Mouse (Mus musculus) neural tube, embryonic 15.5 days (tissue): ENCODE results near the gene Ceacam19. TPM values are rescaled to one million over a fixed set of nuclear protein-coding genes. Genes with fewer than 3 reads are reported as not detected.

ENCODE experiments used
- ATAC-seq: fragments of 200-750 bp; cut with Nextera tagmentation; 2 replicates; pipeline ENCODE4 v1.8.0; 2017; ENCODE audit warnings: mild to moderate bottlenecking, moderate TSS enrichment, moderate library complexity; ENCODE audit not compliant: low FRiP score
- H3K27ac ChIP-seq: fragments of 300-500 bp; sonication (generic); replicated peaks from 2 replicates; pipeline ENCODE4 v1.5.1; 2015; ENCODE audit warnings: mild to moderate bottlenecking, inconsistent platforms
- H3K27me3 ChIP-seq: fragments of 300-500 bp; sonication (generic); replicated peaks from 2 replicates; pipeline ENCODE4 v1.6.1; 2015; ENCODE audit warnings: inconsistent platforms
- H3K36me3 ChIP-seq: fragments of 300-500 bp; sonication (generic); 2 replicates; pipeline ENCODE4 v1.6.1; 2015; ENCODE audit warnings: inconsistent platforms
- H3K4me1 ChIP-seq: fragments of 300-500 bp; sonication (generic); 2 replicates; pipeline ENCODE4 v1.6.1; 2015; ENCODE audit warnings: inconsistent platforms
- H3K4me2 ChIP-seq: fragments of 300-500 bp; sonication (generic); 2 replicates; pipeline ENCODE4 v1.6.1; 2015; ENCODE audit warnings: inconsistent platforms, mild to moderate bottlenecking, moderate library complexity
- H3K4me3 ChIP-seq: fragments of 300-500 bp; sonication (generic); replicated peaks from 2 replicates; pipeline ENCODE4 v1.5.1; 2015; ENCODE audit warnings: mild to moderate bottlenecking, inconsistent platforms
- H3K9ac ChIP-seq: fragments of 300-500 bp; sonication (generic); replicated peaks from 2 replicates; pipeline ENCODE4 v1.6.1; 2015; ENCODE audit warnings: mild to moderate bottlenecking, inconsistent platforms
- H3K9me3 ChIP-seq: fragments of 300-500 bp; sonication (generic); replicated peaks from 2 replicates; pipeline ENCODE4 v1.6.1; 2016; ENCODE audit warnings: inconsistent platforms
- WGBS: fragments of 180-500 bp; shearing (Covaris S2); methylation state at CpG from one replicate; pipeline ENCODE4 v1.1.7; 2015; ENCODE audit warnings: mixed read lengths; 5-methylcytosine and 5-hydroxymethylcytosine counted together
- polyA plus RNA-seq: library from polyadenylated mRNA; unstranded; fragments of >200 nt; fragmentation: Nextera tagmentation; extraction: Ambion mirVana; gene quantifications from 2 replicates; pipeline ENCODE4 v1.2.1, GENCODE M21; 2015

The Ceacam19 gene
- polyA plus RNA-seq, 1 experiment from 2014 or later: not detected

DNA sequence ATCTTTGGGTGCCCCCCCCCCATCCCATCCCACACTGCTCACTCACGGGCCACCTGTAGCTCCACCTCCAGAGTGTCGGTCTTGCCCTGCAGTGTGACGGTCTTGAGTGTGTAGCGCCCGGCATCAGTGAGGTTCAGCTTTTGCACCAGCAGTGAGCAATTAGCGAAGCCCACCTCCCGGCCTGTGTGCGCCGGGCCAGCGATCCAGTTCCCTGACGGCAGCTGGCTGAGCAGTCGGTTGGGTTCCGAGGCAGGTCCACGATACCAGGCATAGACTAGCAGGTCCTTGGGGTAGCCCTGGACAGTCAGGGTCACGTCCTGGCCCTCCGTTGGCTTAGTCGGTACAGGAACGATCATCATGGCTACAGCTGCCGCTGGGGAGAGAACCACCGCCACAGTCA, 34.2 kb downstream of the Ceacam19 start:
- Histone ChIP-seq H3K9me3 (no peaks in the 10 kb centered on the region), H3K4me2 (no peak overlapping the region), H3K4me1 (peaks cover 8% of the 10 kb centered on the region), H3K27ac (no peak overlapping the region), H3K27me3 (peaks cover 19% of the 10 kb centered on the region), H3K36me3 (no peaks in the 10 kb centered on the region; the same call in 1 of the 2 replicates), H3K4me3 (no peak overlapping the region), H3K9ac (no peak overlapping the region)
- no peak for ATAC-seq
- WGBS: 93% methylated on average over 20 of the region's 20 CpGs

DNA sequence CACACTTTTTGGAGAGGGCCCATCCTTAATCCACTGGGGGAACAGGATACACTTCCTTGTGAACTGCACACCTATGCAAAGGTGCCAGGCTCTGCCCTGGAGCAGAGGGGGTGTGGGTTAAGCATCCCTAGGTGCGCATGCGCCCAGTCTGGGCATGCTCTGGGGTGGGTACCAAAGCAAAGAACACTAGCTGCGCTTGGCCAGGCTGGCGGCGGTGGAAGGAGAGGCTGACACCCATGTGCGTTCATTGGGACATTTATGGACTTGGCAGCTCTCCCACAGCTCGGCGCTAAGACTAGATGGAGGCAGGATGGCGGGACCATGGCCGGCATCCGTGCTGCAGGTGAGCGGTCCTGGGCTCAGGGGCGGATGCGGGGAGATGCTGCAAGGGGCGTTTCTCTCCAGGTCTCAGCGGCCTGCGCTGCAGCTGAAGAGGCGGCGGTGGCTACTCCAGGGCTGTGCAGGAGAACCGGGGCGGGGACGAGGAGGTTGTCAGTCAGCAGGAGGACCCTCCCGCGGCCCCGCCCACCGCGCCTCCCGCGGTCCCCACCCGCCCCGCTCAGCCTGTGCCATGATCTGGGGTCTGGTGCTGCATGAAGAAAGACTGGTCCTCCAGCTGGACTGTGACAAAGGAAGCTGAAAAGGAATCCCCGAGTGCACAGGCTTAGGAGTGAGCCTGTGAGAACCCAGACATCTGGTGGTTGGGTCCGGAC, 35.8 kb downstream of the Ceacam19 start, which contains the start of gene Gm19345:
Gene Gm19345 (plus strand): TSS at position 146 of the 713 bp plus-strand sequence.
- 5% methylated on average over 33 of the region's 33 CpGs for WGBS
- Histone ChIP-seq H3K4me2 (peak within 1 kb of the TSS; percentile 60), H3K4me3 (peak within 1 kb of the TSS; percentile 49), H3K27ac (peak within 1 kb of the TSS; percentile 75), H3K9ac (peak within 1 kb of the TSS; percentile 56), H3K27me3 (peaks cover 17% of the 10 kb centered on the region), H3K36me3 (no peaks in the 10 kb centered on the region), H3K9me3 (no peaks in the 10 kb centered on the region), H3K4me1 (peaks cover 8% of the 10 kb centered on the region)
- peak; percentile 92 for ATAC-seq

DNA sequence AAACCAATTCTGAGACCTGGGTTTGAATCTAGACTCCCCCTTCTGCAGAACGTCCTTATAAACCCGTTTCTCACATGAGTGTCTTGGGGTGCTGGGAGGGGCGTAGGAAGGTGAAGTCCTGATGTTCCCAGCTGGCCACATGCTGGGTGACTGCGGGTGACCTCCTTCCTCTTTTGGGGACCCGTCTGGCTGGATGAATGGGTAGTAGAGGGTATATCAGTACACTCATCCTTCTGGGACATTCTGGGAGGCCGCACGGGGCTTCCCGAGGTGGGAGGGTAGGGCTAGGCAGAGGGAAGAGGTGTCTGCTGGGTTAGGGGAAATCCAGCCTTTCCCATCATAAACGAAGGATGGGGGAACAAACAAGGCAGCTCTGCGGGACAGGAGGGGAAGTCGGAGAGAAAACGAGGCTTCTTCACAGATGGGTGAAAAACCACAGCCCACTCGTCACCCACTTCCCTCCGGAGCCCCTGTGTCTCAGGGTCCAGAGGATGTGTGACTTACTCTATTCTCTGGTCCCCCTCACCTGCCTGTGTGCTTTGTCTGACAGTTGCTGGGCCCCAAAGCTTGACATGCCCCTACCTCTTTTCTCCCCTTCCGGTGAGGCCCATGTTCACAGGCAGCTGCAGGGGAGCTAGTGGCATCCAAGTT, 43.1 kb downstream of the Ceacam19 start:
- Histone ChIP-seq H3K27me3 (peaks cover 37% of the 10 kb centered on the region), H3K36me3 (no peaks in the 10 kb centered on the region), H3K4me2 (no peak overlapping the region), H3K9ac (no peak overlapping the region), H3K4me1 (peaks cover 3% of the 10 kb centered on the region; the same call in 1 of the 2 replicates), H3K4me3 (no peak overlapping the region), H3K27ac (no peak overlapping the region), H3K9me3 (no peaks in the 10 kb centered on the region)
- no peak for ATAC-seq
- WGBS: 66% methylated on average over 15 of the region's 15 CpGs

- no peak overlapping the region for H3K27ac ChIP-seq
- H3K4me3 ChIP-seq: no peak overlapping the region
- peaks cover 3% of the 10 kb centered on the region; the same call in 1 of the 2 replicates for H3K4me1 ChIP-seq
- H3K9me3 ChIP-seq: no peaks in the 10 kb centered on the region
- peak; percentile 73; the same call in 1 of the 2 replicates for ATAC-seq
- no peak overlapping the region for H3K9ac ChIP-seq
- peaks cover 37% of the 10 kb centered on the region for H3K27me3 ChIP-seq
- H3K4me2 ChIP-seq: peak overlapping the region; percentile 24; the same call in 1 of the 2 replicates
- WGBS: 4% methylated on average over 11 of the region's 11 CpGs
- H3K36me3 ChIP-seq: no peaks in the 10 kb centered on the region
Observed at GRCm38 (mm10) chr7:19843561-19843960, 44.2 kb downstream of the Ceacam19 start.

DNA sequence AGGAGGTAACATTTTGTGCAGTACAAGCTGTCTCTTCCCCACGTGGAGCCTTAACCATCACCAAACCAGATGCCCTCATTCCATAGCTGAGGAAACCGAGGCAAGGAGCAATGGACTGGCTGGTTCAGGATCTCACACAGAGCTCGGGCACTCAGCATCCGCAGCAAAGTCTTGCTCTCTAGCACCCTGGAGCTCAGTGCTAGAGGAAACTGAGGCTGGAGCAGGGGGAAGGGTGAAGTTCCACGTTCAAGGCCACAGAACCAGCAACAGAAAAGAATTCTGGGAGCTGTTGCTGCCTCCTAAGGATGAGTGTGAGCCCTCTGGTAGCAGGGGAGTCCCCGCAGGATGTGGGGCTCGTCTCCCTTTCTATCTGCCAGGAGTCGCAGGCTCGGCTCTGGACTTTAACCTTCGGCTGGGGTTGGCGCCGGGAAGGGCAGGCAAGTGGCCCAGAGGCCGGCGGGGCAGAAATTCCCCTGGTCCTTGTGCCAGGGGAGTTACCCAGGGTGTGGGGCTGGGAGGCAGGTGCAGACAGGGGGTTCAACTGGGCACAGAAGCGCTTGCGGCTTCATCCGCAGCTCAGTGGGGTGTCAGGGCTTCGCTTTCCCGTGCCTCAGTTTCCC, 44.8 kb downstream of the Ceacam19 start:
- ATAC-seq: no peak
- Histone ChIP-seq H3K9ac (no peak overlapping the region), H3K27ac (no peak overlapping the region), H3K27me3 (peaks cover 37% of the 10 kb centered on the region), H3K4me1 (peaks cover 3% of the 10 kb centered on the region; the same call in 1 of the 2 replicates), H3K9me3 (no peaks in the 10 kb centered on the region), H3K4me2 (no peak overlapping the region), H3K4me3 (no peak overlapping the region), H3K36me3 (no peaks in the 10 kb centered on the region)
- 33% methylated on average over 19 of the region's 19 CpGs for WGBS

DNA sequence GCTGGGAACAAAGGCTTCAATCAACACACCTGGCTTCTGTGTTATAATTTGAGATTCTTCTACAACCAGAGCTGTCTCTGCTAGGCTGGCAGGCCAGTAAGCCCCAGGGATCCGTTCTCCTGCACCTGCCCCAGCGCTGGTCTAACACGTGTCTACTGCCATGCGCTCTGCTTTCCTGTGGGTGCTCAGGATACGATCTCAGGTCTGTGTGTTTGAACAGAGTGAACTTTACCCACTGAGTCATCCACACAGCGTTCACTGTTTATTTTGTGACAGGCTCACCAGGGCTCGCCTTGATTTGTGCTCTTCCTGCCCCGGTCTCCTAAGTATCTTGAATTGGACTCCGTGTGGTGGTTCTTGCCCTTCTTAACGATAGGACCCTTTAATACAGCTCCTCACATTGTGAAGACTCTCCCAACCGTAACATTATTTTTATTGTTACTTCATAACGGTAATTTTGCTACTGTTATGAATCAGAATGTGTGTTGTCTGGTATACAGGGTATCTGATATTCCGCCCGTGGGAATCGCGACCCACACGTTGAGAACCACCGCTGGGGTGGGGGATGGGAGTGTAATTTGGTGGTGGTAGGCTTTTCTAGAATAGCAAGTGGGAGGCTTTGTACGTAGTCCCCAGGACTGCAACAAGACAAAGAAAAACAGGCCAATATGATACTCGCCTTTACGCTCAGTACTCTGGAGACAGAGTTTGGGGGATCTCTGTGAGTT, 45.9 kb downstream of the Ceacam19 start:
- H3K9ac ChIP-seq: no peak overlapping the region
- H3K4me3 ChIP-seq: no peak overlapping the region
- H3K27ac ChIP-seq: no peak overlapping the region
- ATAC-seq: no peak
- H3K4me1 ChIP-seq: peaks cover 3% of the 10 kb centered on the region; the same call in 1 of the 2 replicates
- H3K27me3 ChIP-seq: peaks cover 33% of the 10 kb centered on the region
- H3K4me2 ChIP-seq: no peak overlapping the region
- no peaks in the 10 kb centered on the region for H3K36me3 ChIP-seq
- WGBS: 75% methylated on average over 21 of the region's 21 CpGs
- H3K9me3 ChIP-seq: no peaks in the 10 kb centered on the region

DNA sequence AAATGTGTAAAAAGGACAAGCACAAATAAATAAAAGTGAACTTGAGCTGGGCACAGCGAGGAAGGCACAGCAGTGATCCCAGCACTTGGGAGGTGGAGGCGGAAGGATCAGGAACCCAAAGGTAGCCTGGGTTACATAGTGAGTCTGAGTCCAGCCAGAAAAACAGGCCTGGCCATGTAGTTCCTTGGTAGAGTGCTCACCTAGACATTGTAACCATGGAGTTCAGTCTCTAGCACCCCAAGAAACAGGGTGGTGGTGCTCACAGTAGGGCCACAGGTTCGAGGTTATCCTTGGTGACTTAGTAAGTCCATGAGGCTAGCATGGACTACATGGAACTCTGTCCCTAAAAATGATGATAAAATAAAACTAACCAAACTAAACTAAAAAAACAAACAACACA, 46.8 kb downstream of the Ceacam19 start:
- H3K9me3 ChIP-seq: no peaks in the 10 kb centered on the region
- peaks cover 3% of the 10 kb centered on the region; the same call in 1 of the 2 replicates for H3K4me1 ChIP-seq
- peaks cover 28% of the 10 kb centered on the region for H3K27me3 ChIP-seq
- H3K4me2 ChIP-seq: no peak overlapping the region
- no peak for ATAC-seq
- no peak overlapping the region for H3K9ac ChIP-seq
- WGBS: 88% methylated on average over 3 of the region's 3 CpGs
- H3K27ac ChIP-seq: no peak overlapping the region
- no peaks in the 10 kb centered on the region for H3K36me3 ChIP-seq
- H3K4me3 ChIP-seq: no peak overlapping the region

GRCm38 (mm10) chr7:19840371-19840770, 47.4 kb downstream of the Ceacam19 start:
- no peak overlapping the region for H3K9ac ChIP-seq
- H3K9me3 ChIP-seq: no peaks in the 10 kb centered on the region
- H3K4me1 ChIP-seq: peaks cover 3% of the 10 kb centered on the region; the same call in 1 of the 2 replicates
- no peak overlapping the region for H3K4me3 ChIP-seq
- H3K4me2 ChIP-seq: no peak overlapping the region
- 88% methylated on average over 4 of the region's 4 CpGs for WGBS
- peaks cover 27% of the 10 kb centered on the region for H3K27me3 ChIP-seq
- ATAC-seq: no peak
- no peaks in the 10 kb centered on the region for H3K36me3 ChIP-seq
- no peak overlapping the region for H3K27ac ChIP-seq

GRCm38 (mm10) chr7:19836843-19837242, 50.9 kb downstream of the Ceacam19 start:
- no peaks in the 10 kb centered on the region for H3K4me1 ChIP-seq
- H3K36me3 ChIP-seq: no peaks in the 10 kb centered on the region
- H3K4me2 ChIP-seq: no peak overlapping the region
- no peak overlapping the region for H3K4me3 ChIP-seq
- no peak for ATAC-seq
- H3K27me3 ChIP-seq: no peaks in the 10 kb centered on the region
- H3K9me3 ChIP-seq: no peaks in the 10 kb centered on the region
- no peak overlapping the region for H3K9ac ChIP-seq
- H3K27ac ChIP-seq: no peak overlapping the region
- 63% methylated on average over 3 of the region's 3 CpGs for WGBS

DNA sequence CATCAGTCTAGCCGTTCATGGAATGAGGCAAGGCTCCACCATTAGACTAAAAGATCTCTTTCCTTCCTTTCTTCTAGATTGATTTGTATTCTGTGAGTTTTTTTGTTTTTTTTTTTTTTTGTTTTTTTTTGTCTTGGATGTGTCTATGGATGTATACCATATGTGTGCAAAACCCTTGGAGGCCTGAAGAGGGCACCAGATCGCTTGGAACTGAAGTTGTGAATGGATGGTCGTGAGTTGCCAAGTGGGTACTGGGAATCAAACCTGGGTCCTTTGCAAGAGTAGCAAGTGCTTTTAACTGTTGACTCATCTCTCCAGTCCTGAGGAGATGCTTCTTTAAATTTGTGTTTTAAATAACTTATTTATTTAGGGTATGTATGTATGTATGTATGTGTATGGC, 53.7 kb downstream of the Ceacam19 start:
- Histone ChIP-seq H3K9ac (no peak overlapping the region), H3K4me3 (no peak overlapping the region), H3K4me1 (no peaks in the 10 kb centered on the region), H3K4me2 (no peak overlapping the region), H3K27ac (no peak overlapping the region), H3K36me3 (no peaks in the 10 kb centered on the region), H3K9me3 (no peaks in the 10 kb centered on the region), H3K27me3 (no peaks in the 10 kb centered on the region)
- 72% methylated on average over 3 of the region's 3 CpGs for WGBS
- ATAC-seq: no peak

- H3K9me3 ChIP-seq: no peaks in the 10 kb centered on the region
- 62% methylated on average over 9 of the region's 9 CpGs for WGBS
- no peaks in the 10 kb centered on the region for H3K27me3 ChIP-seq
- H3K27ac ChIP-seq: no peak overlapping the region
- ATAC-seq: no peak
- no peak overlapping the region for H3K4me3 ChIP-seq
- H3K4me1 ChIP-seq: no peaks in the 10 kb centered on the region
- no peaks in the 10 kb centered on the region for H3K36me3 ChIP-seq
- H3K4me2 ChIP-seq: no peak overlapping the region
- no peak overlapping the region for H3K9ac ChIP-seq
Observed at GRCm38 (mm10) chr7:19831837-19832236, 55.9 kb downstream of the Ceacam19 start.
